Mouse (Mus musculus) intestine, embryonic 15.5 days (tissue): ENCODE measurements around the gene Foxd3. TPM values are rescaled to one million over a fixed set of nuclear protein-coding genes. Genes with fewer than 3 reads are reported as not detected.

ENCODE experiments used
- polyA plus RNA-seq: library from polyadenylated mRNA; unstranded; fragments of >200 nt; fragmentation: Nextera tagmentation; extraction: Ambion mirVana; gene quantifications from 2 replicates; pipeline ENCODE4 v1.2.1, GENCODE M21; 2015

Gene Foxd3
- polyA plus RNA-seq, 1 experiment from 2014 or later, result 1.3 TPM

Other genes starting within 250 kb of the Foxd3 start
- gene Alg6, start 59.4 kb downstream of the Foxd3 start, polyA plus RNA-seq, result 19.5 and 24.6 TPM in 2 replicates
- gene Efcab7, start 172.9 kb downstream of the Foxd3 start, polyA plus RNA-seq, result 13.1 and 20.1 TPM in 2 replicates